Mouse (Mus musculus): ENCODE results near the gene Pnpla6. TPM values are rescaled to one million over a fixed set of nuclear protein-coding genes. Genes with fewer than 3 reads are reported as not detected.
A peak's percentile ranks its signal among the peaks of the same experiment; 100 is the strongest.

Pnpla6 gene
- total RNA-seq, 1 experiment, result 125 TPM

GRCm38 (mm10) chr8:3522007-3522697 lies 7.0 kb downstream of the Pnpla6 start:
- H3K9me3 ChIP-seq (ENCODE audit: control insufficient read depth, insufficient read depth, low read depth, low read length), result no peaks in the 10 kb centered on the region
- H3K9ac ChIP-seq (ENCODE audit: insufficient read depth, low read depth, low read length, poor library complexity, severe bottlenecking), result no peak overlapping the region
- H3K27ac ChIP-seq (ENCODE audit: insufficient read depth, low read depth, low read length, poor library complexity, severe bottlenecking), result no peak overlapping the region
- in situ Hi-C loops (cut with MboI; ENCODE audit: low sequenced_read_pairs in 2 of 2, unreplicated experiment in 2 of 2), result no loop called here
- no peak for DNase-seq (ENCODE audit: low read depth, low spot score)
- TF ChIP-seq MAFK (IDR thresholded peaks at IDR 0.05; ENCODE audit: insufficient read depth, low read depth, low read length) (no peak), CHD2 (IDR thresholded peaks at IDR 0.05; ENCODE audit: low read depth, low read length) (no peak), ZNF384 (IDR thresholded peaks at IDR 0.05; ENCODE audit: low read depth, low read length) (no peak), HCFC1 (IDR thresholded peaks at IDR 0.05; ENCODE audit: borderline replicate concordance, insufficient read depth, low read length) (no peak), ZC3H11A (IDR thresholded peaks at IDR 0.05; ENCODE audit: borderline replicate concordance, low read depth, low read length) (no peak)
- peaks cover 36% of the 10 kb centered on the region for H3K36me3 ChIP-seq (ENCODE audit: control insufficient read depth, insufficient read depth, low read length, poor library complexity, severe bottlenecking)
- peaks cover 0 to 3% of the 10 kb centered on the region in 2 experiments; a peak in 1 of 4 replicates for H3K4me1 ChIP-seq (ENCODE audit: control insufficient read depth in 2 of 2, insufficient read depth in 2 of 2, low read length in 2 of 2, poor library complexity in 1 of 2)
- no peak overlapping the region for H3K4me3 ChIP-seq (ENCODE audit: insufficient read depth in 1 of 2, low read depth in 1 of 2, low read length in 2 of 2, poor library complexity in 1 of 2, severe bottlenecking in 1 of 2)

GRCm38 (mm10) chr8:3530816-3531215 lies 15.6 kb downstream of the Pnpla6 start:
- no peak for DNase-seq (ENCODE audit: low read depth, low spot score)
- Histone ChIP-seq H3K27ac (ENCODE audit: insufficient read depth, low read depth, low read length, poor library complexity, severe bottlenecking) (no peak overlapping the region), H3K9ac (ENCODE audit: insufficient read depth, low read depth, low read length, poor library complexity, severe bottlenecking) (no peak overlapping the region), H3K4me1 (ENCODE audit: control insufficient read depth in 2 of 2, insufficient read depth in 2 of 2, low read length in 2 of 2, poor library complexity in 1 of 2) (peaks cover 3 to 6% of the 10 kb centered on the region in 2 experiments; a peak in 2 of 4 replicates), H3K36me3 (ENCODE audit: control insufficient read depth, insufficient read depth, low read length, poor library complexity, severe bottlenecking) (peaks cover 7% of the 10 kb centered on the region; the same call in 1 of the 2 replicates), H3K4me3 (ENCODE audit: insufficient read depth in 1 of 2, low read depth in 1 of 2, low read length in 2 of 2, poor library complexity in 1 of 2, severe bottlenecking in 1 of 2) (no peak overlapping the region), H3K9me3 (ENCODE audit: control insufficient read depth, insufficient read depth, low read depth, low read length) (no peaks in the 10 kb centered on the region)
- in situ Hi-C loops (cut with MboI; ENCODE audit: low sequenced_read_pairs in 2 of 2, unreplicated experiment in 2 of 2), result no loop called here
- no peak for TF ChIP-seq ZC3H11A (IDR thresholded peaks at IDR 0.05; ENCODE audit: borderline replicate concordance, low read depth, low read length)
- no peak for TF ChIP-seq HCFC1 (IDR thresholded peaks at IDR 0.05; ENCODE audit: borderline replicate concordance, insufficient read depth, low read length)
- TF ChIP-seq CHD2 (IDR thresholded peaks at IDR 0.05; ENCODE audit: low read depth, low read length), result no peak
- TF ChIP-seq MAFK (IDR thresholded peaks at IDR 0.05; ENCODE audit: insufficient read depth, low read depth, low read length), result no peak
- no peak for TF ChIP-seq ZNF384 (IDR thresholded peaks at IDR 0.05; ENCODE audit: low read depth, low read length)

GRCm38 (mm10) chr8:3531936-3532335 lies 16.8 kb downstream of the Pnpla6 start:
- Histone ChIP-seq H3K9me3 (ENCODE audit: control insufficient read depth, insufficient read depth, low read depth, low read length) (no peaks in the 10 kb centered on the region), H3K9ac (ENCODE audit: insufficient read depth, low read depth, low read length, poor library complexity, severe bottlenecking) (0 out of 2 replicates have a peak overlapping the region, but pooled peaks have one; percentile 9), H3K4me3 (ENCODE audit: insufficient read depth in 1 of 2, low read depth in 1 of 2, low read length in 2 of 2, poor library complexity in 1 of 2, severe bottlenecking in 1 of 2) (peak overlapping the region; percentile 46 to 48; a peak in 3 of 4 replicates), H3K4me1 (ENCODE audit: control insufficient read depth in 2 of 2, insufficient read depth in 2 of 2, low read length in 2 of 2, poor library complexity in 1 of 2) (peaks cover 4 to 9% of the 10 kb centered on the region in 2 experiments; a peak in 2 of 4 replicates), H3K27ac (ENCODE audit: insufficient read depth, low read depth, low read length, poor library complexity, severe bottlenecking) (no peak overlapping the region), H3K36me3 (ENCODE audit: control insufficient read depth, insufficient read depth, low read length, poor library complexity, severe bottlenecking) (peaks cover 7% of the 10 kb centered on the region; the same call in 1 of the 2 replicates)
- in situ Hi-C loops (cut with MboI; ENCODE audit: low sequenced_read_pairs in 2 of 2, unreplicated experiment in 2 of 2), result no loop called here
- DNase-seq (ENCODE audit: low read depth, low spot score), result no peak
- TF ChIP-seq ZNF384 (IDR thresholded peaks at IDR 0.05; ENCODE audit: low read depth, low read length) (no peak), CHD2 (IDR thresholded peaks at IDR 0.05; ENCODE audit: low read depth, low read length) (no peak), HCFC1 (IDR thresholded peaks at IDR 0.05; ENCODE audit: borderline replicate concordance, insufficient read depth, low read length) (no peak), MAFK (IDR thresholded peaks at IDR 0.05; ENCODE audit: insufficient read depth, low read depth, low read length) (no peak), ZC3H11A (IDR thresholded peaks at IDR 0.05; ENCODE audit: borderline replicate concordance, low read depth, low read length) (no peak)

- Histone ChIP-seq H3K4me3 (ENCODE audit: insufficient read depth in 1 of 2, low read depth in 1 of 2, low read length in 2 of 2, poor library complexity in 1 of 2, severe bottlenecking in 1 of 2) (peak overlapping the region in 1 of 2 experiments; percentile 59; a peak in 2 of 4 replicates), H3K9me3 (ENCODE audit: control insufficient read depth, insufficient read depth, low read depth, low read length) (no peaks in the 10 kb centered on the region), H3K9ac (ENCODE audit: insufficient read depth, low read depth, low read length, poor library complexity, severe bottlenecking) (no peak overlapping the region), H3K36me3 (ENCODE audit: control insufficient read depth, insufficient read depth, low read length, poor library complexity, severe bottlenecking) (peaks cover 30% of the 10 kb centered on the region), H3K4me1 (ENCODE audit: control insufficient read depth in 2 of 2, insufficient read depth in 2 of 2, low read length in 2 of 2, poor library complexity in 1 of 2) (peaks cover 4 to 18% of the 10 kb centered on the region in 2 experiments; a peak in 2 of 4 replicates), H3K27ac (ENCODE audit: insufficient read depth, low read depth, low read length, poor library complexity, severe bottlenecking) (no peak overlapping the region; the same call in 1 of the 2 replicates)
- TF ChIP-seq HCFC1 (IDR thresholded peaks at IDR 0.05; ENCODE audit: borderline replicate concordance, insufficient read depth, low read length), result no peak
- TF ChIP-seq MAFK (IDR thresholded peaks at IDR 0.05; ENCODE audit: insufficient read depth, low read depth, low read length), result no peak
- no peak for TF ChIP-seq ZC3H11A (IDR thresholded peaks at IDR 0.05; ENCODE audit: borderline replicate concordance, low read depth, low read length)
- TF ChIP-seq ZNF384 (IDR thresholded peaks at IDR 0.05; ENCODE audit: low read depth, low read length), result no peak
- TF ChIP-seq CHD2 (IDR thresholded peaks at IDR 0.05; ENCODE audit: low read depth, low read length), result no peak
- in situ Hi-C loops (cut with MboI; ENCODE audit: low sequenced_read_pairs in 2 of 2, unreplicated experiment in 2 of 2), result no loop called here
- DNase-seq (ENCODE audit: low read depth, low spot score), result peak; percentile 86
Measured at GRCm38 (mm10) chr8:3536053-3536841, 21.1 kb downstream of the Pnpla6 start.

Data from ES-E14 (cell line).